Mouse (Mus musculus): ENCODE data around the gene Anapc11. TPM values are rescaled to one million over a fixed set of nuclear protein-coding genes. Genes with fewer than 3 reads are reported as not detected.

Gene Anapc11
- polyA plus RNA-seq, 1 experiment from 2014 or later, result 194 TPM

DNA sequence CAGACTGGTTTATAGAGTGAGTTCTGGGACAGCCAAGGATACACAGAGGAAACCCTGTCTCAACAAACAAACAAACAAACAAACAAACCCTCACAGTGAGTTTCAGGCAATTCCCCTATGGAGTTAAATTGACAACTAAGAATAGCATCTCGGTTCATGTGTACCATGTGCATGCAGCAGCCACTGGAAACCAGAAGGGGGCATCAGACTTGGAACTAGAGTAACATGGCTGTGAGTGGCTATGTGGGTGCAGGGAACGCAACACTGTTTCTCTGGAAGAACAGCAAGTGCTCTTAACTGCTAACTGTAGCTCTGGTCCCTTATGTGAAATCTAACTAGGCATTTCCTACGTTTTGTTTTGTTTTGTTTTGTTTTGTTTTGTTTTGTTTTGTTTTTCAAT, 53.7 kb downstream of the Anapc11 start:
- Histone ChIP-seq H3K4me1 (ENCODE audit: control insufficient read depth, insufficient read depth, low read depth, low read length) (peaks cover 7% of the 10 kb centered on the region), H3K36me3 (ENCODE audit: control insufficient read depth, insufficient read depth, low read length) (no peaks in the 10 kb centered on the region), H3K9me3 (ENCODE audit: control insufficient read depth, low read length) (no peaks in the 10 kb centered on the region), H3K4me3 (ENCODE audit: low read length) (no peak overlapping the region), H3K27me3 (replicated peaks; ENCODE audit: control insufficient read depth, insufficient read depth, low read length) (peaks cover 6% of the 10 kb centered on the region), H3K27ac (ENCODE audit: low read depth, low read length) (no peak overlapping the region), H3K9ac (ENCODE audit: low read depth, low read length) (no peak overlapping the region), H3K4me2 (ENCODE audit: low read length) (no peak overlapping the region)
- WGBS, result 71% methylated on average over 3 of the region's 3 CpGs
- ATAC-seq, result no peak

DNA sequence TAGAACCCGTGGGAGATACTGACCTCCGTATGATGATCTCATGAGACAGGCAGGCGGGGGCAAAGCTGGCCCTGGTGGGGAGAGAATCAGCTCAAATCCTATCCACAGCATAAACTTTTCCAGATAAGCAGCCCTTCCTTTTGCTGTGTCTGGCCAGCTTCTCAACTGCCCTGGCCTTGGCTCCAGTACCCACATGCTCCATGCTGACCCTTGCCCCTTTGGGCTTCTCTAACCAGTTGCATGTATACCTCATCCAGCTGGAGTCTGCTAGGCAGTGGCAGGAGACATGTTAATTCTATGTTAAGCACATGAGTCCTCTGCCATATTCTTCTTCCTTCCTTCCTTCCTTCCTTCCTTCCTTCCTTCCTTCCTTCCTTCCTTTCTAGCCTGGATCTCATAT, 56.5 kb downstream of the Anapc11 start:
- Histone ChIP-seq H3K27me3 (replicated peaks; ENCODE audit: control insufficient read depth, insufficient read depth, low read length) (peaks cover 29% of the 10 kb centered on the region), H3K9me3 (ENCODE audit: control insufficient read depth, low read length) (no peaks in the 10 kb centered on the region), H3K36me3 (ENCODE audit: control insufficient read depth, insufficient read depth, low read length) (no peaks in the 10 kb centered on the region), H3K9ac (ENCODE audit: low read depth, low read length) (no peak overlapping the region), H3K4me1 (ENCODE audit: control insufficient read depth, insufficient read depth, low read depth, low read length) (no peaks in the 10 kb centered on the region; the same call in none of the 2 replicates), H3K4me3 (ENCODE audit: low read length) (no peak overlapping the region), H3K27ac (ENCODE audit: low read depth, low read length) (no peak overlapping the region), H3K4me2 (ENCODE audit: low read length) (no peak overlapping the region)
- ATAC-seq, result no peak
- WGBS, result 81% methylated on average over 3 of the region's 3 CpGs

DNA sequence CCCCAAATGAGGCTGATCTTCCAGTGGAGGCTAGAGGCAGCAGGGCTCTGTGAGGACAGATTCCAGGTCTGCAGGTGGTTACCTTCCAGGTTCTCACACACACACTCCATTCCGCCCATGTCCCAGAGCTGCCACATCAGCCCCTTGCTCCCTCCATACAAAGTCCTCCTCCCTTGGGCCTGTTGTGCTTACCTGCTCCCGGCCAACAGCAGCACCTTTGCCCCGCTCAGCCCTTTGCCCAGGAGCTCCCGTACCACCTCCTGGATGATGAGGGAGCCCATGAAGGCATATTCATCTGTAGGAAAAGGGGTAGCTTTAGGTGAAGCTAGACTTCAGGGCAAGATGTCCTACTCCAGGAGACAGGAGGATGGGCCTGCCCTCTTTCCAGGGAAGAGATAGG, 59.1 kb downstream of the Anapc11 start:
- Histone ChIP-seq H3K27me3 (replicated peaks; ENCODE audit: control insufficient read depth, insufficient read depth, low read length) (peaks cover 51% of the 10 kb centered on the region), H3K9me3 (ENCODE audit: control insufficient read depth, low read length) (peaks cover 2% of the 10 kb centered on the region; the same call in 1 of the 2 replicates), H3K27ac (ENCODE audit: low read depth, low read length) (no peak overlapping the region), H3K36me3 (ENCODE audit: control insufficient read depth, insufficient read depth, low read length) (no peaks in the 10 kb centered on the region), H3K4me1 (ENCODE audit: control insufficient read depth, insufficient read depth, low read depth, low read length) (peaks cover 14% of the 10 kb centered on the region), H3K4me2 (ENCODE audit: low read length) (no peak overlapping the region), H3K9ac (ENCODE audit: low read depth, low read length) (no peak overlapping the region), H3K4me3 (ENCODE audit: low read length) (no peak overlapping the region)
- ATAC-seq, result no peak
- WGBS, result 91% methylated on average over 4 of the region's 4 CpGs

Small RNA genes lying within 50 kb of the gene (microRNA-seq; reads per million reads assigned to microRNA genes)
- 1.0 reads per million for gene Mir6936

Other genes with a start within 250 kb of the Anapc11 start
- 4,199 and 4,222 TPM in 2 replicates for gene Actg1, start 249.9 kb upstream of the Anapc11 start, polyA plus RNA-seq (2015; fragmentation: Nextera tagmentation; extraction: Ambion mirVana)
- gene Fscn2, start 236.9 kb upstream of the Anapc11 start, polyA plus RNA-seq (2015; fragmentation: Nextera tagmentation; extraction: Ambion mirVana), result 0.66 and 1.6 TPM in 2 replicates
- gene Faap100, start 219.7 kb upstream of the Anapc11 start, polyA plus RNA-seq (2015; fragmentation: Nextera tagmentation; extraction: Ambion mirVana), result 103 and 109 TPM in 2 replicates
- gene Nploc4, start 160.7 kb upstream of the Anapc11 start, polyA plus RNA-seq (2015; fragmentation: Nextera tagmentation; extraction: Ambion mirVana), result 28.7 and 33.2 TPM in 2 replicates
- gene Tspan10, start 155.8 kb upstream of the Anapc11 start, polyA plus RNA-seq (2015; fragmentation: Nextera tagmentation; extraction: Ambion mirVana), result not detected in 2 replicates
- 0.30 TPM in 1 of 2 replicates, not detected in the other for gene Pde6g, start 144.9 kb upstream of the Anapc11 start, polyA plus RNA-seq (2015; fragmentation: Nextera tagmentation; extraction: Ambion mirVana)
- 10.8 and 15.8 TPM in 2 replicates for gene Oxld1, start 140.4 kb upstream of the Anapc11 start, polyA plus RNA-seq (2015; fragmentation: Nextera tagmentation; extraction: Ambion mirVana)
- 23.5 and 25.9 TPM in 2 replicates for gene Ccdc137, start 140.3 kb upstream of the Anapc11 start, polyA plus RNA-seq (2015; fragmentation: Nextera tagmentation; extraction: Ambion mirVana)
- 60.5 and 68.1 TPM in 2 replicates for gene Arl16, start 130.8 kb upstream of the Anapc11 start, polyA plus RNA-seq (2015; fragmentation: Nextera tagmentation; extraction: Ambion mirVana)
- 135 and 137 TPM in 2 replicates for gene Mrpl12, start 113.8 kb upstream of the Anapc11 start, polyA plus RNA-seq (2015; fragmentation: Nextera tagmentation; extraction: Ambion mirVana)
- 31.2 and 31.5 TPM in 2 replicates for gene Slc25a10, start 106.6 kb upstream of the Anapc11 start, polyA plus RNA-seq (2015; fragmentation: Nextera tagmentation; extraction: Ambion mirVana)
- 0.92 and 1.0 TPM in 2 replicates for gene Gcgr, start 67.7 kb upstream of the Anapc11 start, polyA plus RNA-seq (2015; fragmentation: Nextera tagmentation; extraction: Ambion mirVana)
- gene Mcrip1, start 48.7 kb upstream of the Anapc11 start, polyA plus RNA-seq (2015; fragmentation: Nextera tagmentation; extraction: Ambion mirVana), result 243 and 245 TPM in 2 replicates
- 0.64 TPM in 1 of 2 replicates, not detected in the other for gene Ppp1r27, start 47.3 kb upstream of the Anapc11 start, polyA plus RNA-seq (2015; fragmentation: Nextera tagmentation; extraction: Ambion mirVana)
- gene P4hb, start 25.2 kb upstream of the Anapc11 start, polyA plus RNA-seq (2015; fragmentation: Nextera tagmentation; extraction: Ambion mirVana), result 252 and 298 TPM in 2 replicates
- gene Arhgdia, start 16.8 kb upstream of the Anapc11 start, polyA plus RNA-seq (2015; fragmentation: Nextera tagmentation; extraction: Ambion mirVana), result 501 and 544 TPM in 2 replicates
- 55.8 and 202 TPM in 2 replicates for gene Alyref, start 56 bp upstream of the Anapc11 start, polyA plus RNA-seq (2015; fragmentation: Nextera tagmentation; extraction: Ambion mirVana)
- gene Npb, start 10.1 kb downstream of the Anapc11 start, polyA plus RNA-seq (2015; fragmentation: Nextera tagmentation; extraction: Ambion mirVana), result 0.99 and 1.00 TPM in 2 replicates
- 236 and 242 TPM in 2 replicates for gene Pcyt2, start 19.5 kb downstream of the Anapc11 start, polyA plus RNA-seq (2015; fragmentation: Nextera tagmentation; extraction: Ambion mirVana)
- 39.4 and 41.3 TPM in 2 replicates for gene Sirt7, start 26.8 kb downstream of the Anapc11 start, polyA plus RNA-seq (2015; fragmentation: Nextera tagmentation; extraction: Ambion mirVana)
- 25.4 and 34.6 TPM in 2 replicates for gene Mafg, start 35.2 kb downstream of the Anapc11 start, polyA plus RNA-seq (2015; fragmentation: Nextera tagmentation; extraction: Ambion mirVana)
- 18.0 and 20.0 TPM in 2 replicates for gene Pycr1, start 45.3 kb downstream of the Anapc11 start, polyA plus RNA-seq (2015; fragmentation: Nextera tagmentation; extraction: Ambion mirVana)
- gene Myadml2, start 49.7 kb downstream of the Anapc11 start, polyA plus RNA-seq (2015; fragmentation: Nextera tagmentation; extraction: Ambion mirVana), result 1.1 and 2.4 TPM in 2 replicates
- gene Notum, start 62.8 kb downstream of the Anapc11 start, polyA plus RNA-seq (2015; fragmentation: Nextera tagmentation; extraction: Ambion mirVana), result 3.1 and 3.8 TPM in 2 replicates
- gene Aspscr1, start 74.6 kb downstream of the Anapc11 start, polyA plus RNA-seq (2015; fragmentation: Nextera tagmentation; extraction: Ambion mirVana), result 146 and 151 TPM in 2 replicates
- gene Cenpx, start 115.3 kb downstream of the Anapc11 start, polyA plus RNA-seq (2015; fragmentation: Nextera tagmentation; extraction: Ambion mirVana), result 106 and 107 TPM in 2 replicates
- 73.4 and 77.8 TPM in 2 replicates for gene Lrrc45, start 115.5 kb downstream of the Anapc11 start, polyA plus RNA-seq (2015; fragmentation: Nextera tagmentation; extraction: Ambion mirVana)
- 624 and 705 TPM in 2 replicates for gene Rac3, start 123.0 kb downstream of the Anapc11 start, polyA plus RNA-seq (2015; fragmentation: Nextera tagmentation; extraction: Ambion mirVana)
- 11.1 and 12.7 TPM in 2 replicates for gene Dcxr, start 128.9 kb downstream of the Anapc11 start, polyA plus RNA-seq (2015; fragmentation: Nextera tagmentation; extraction: Ambion mirVana)
- 1.3 and 2.0 TPM in 2 replicates for gene Cbr2, start 133.7 kb downstream of the Anapc11 start, polyA plus RNA-seq (2015; fragmentation: Nextera tagmentation; extraction: Ambion mirVana)
- gene Hmga1b, start 164.4 kb downstream of the Anapc11 start, polyA plus RNA-seq (2015; fragmentation: Nextera tagmentation; extraction: Ambion mirVana), result 2.0 and 2.9 TPM in 2 replicates
- 134 and 139 TPM in 2 replicates for gene Rfng, start 185.8 kb downstream of the Anapc11 start, polyA plus RNA-seq (2015; fragmentation: Nextera tagmentation; extraction: Ambion mirVana)
- gene Gps1, start 185.9 kb downstream of the Anapc11 start, polyA plus RNA-seq (2015; fragmentation: Nextera tagmentation; extraction: Ambion mirVana), result 272 and 305 TPM in 2 replicates
- gene Dus1l, start 198.0 kb downstream of the Anapc11 start, polyA plus RNA-seq (2015; fragmentation: Nextera tagmentation; extraction: Ambion mirVana), result 46.9 and 48.5 TPM in 2 replicates
- gene Fasn, start 226.1 kb downstream of the Anapc11 start, polyA plus RNA-seq (2015; fragmentation: Nextera tagmentation; extraction: Ambion mirVana), result 82.9 and 92.6 TPM in 2 replicates